Mouse (Mus musculus) testis, adult 2 months (tissue): ENCODE measurements around the gene Gk5.

Experiments used
- CTCF ChIP-seq: fragments of 200-500 bp; IDR thresholded peaks from 2 replicates; pipeline ENCODE4 v1.5.1; 2012; ENCODE audit warnings: low read depth, mild to moderate bottlenecking, inconsistent platforms, low read length, moderate library complexity; ENCODE audit not compliant: control insufficient read depth, insufficient read depth, insufficient replicate concordance
- POLR2A ChIP-seq: fragments of 200-500 bp; IDR thresholded peaks from 2 replicates; pipeline ENCODE4 v1.6.1; 2012; ENCODE audit warnings: low read depth, mild to moderate bottlenecking, inconsistent platforms, low read length, moderate library complexity; ENCODE audit not compliant: control insufficient read depth

DNA sequence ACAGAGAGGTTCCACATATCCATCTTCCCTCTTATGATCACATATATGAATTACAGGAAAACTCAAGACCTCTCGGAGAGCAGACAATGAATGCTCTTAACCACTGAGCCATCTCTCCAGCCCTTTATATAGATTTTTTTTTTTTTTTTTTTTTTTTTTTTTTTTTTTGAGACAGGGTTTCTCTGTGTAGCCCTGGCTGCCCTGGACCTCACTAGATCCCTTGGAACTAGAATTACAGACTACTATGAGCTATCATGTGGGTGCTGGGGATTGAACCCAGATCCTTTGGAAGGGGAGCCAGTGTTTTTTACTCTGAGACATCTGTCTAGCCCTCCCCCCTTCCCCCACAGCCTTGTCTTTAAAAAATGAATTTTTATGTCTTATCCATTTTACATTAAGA lies 98.1 kb downstream of the Gk5 start:
- TF ChIP-seq POLR2A, result no peak
- TF ChIP-seq CTCF, result no peak
